Mouse (Mus musculus) lung, embryonic 14.5 days (tissue): ENCODE measurements around the gene Slc25a28. TPM values are rescaled to one million over a fixed set of nuclear protein-coding genes. Genes with fewer than 3 reads are reported as not detected.

Experiments
- ATAC-seq: fragments of 200-750 bp; cut with Nextera tagmentation; 2 replicates; pipeline ENCODE4 v1.8.0; 2017; ENCODE audit warnings: mild to moderate bottlenecking, moderate TSS enrichment, moderate library complexity; ENCODE audit not compliant: insufficient read depth
- DNase-seq: peaks from one replicate; pipeline ENCODE4 v3.0.0-alpha.2; 2015
- H3K27ac ChIP-seq: fragments of 300-500 bp; sonication (generic); 2 replicates; pipeline ENCODE4 v1.5.1; 2014; ENCODE audit warnings: low read depth, mild to moderate bottlenecking, moderate library complexity
- H3K27me3 ChIP-seq: fragments of 300-500 bp; sonication (generic); 2 replicates; pipeline ENCODE4 v1.6.1; 2014; ENCODE audit warnings: low read length, control low read depth; ENCODE audit not compliant: insufficient read depth
- H3K36me3 ChIP-seq: fragments of 300-500 bp; sonication (generic); 2 replicates; pipeline ENCODE4 v1.6.1; 2014; ENCODE audit warnings: control low read depth; ENCODE audit not compliant: insufficient read depth
- H3K4me1 ChIP-seq: fragments of 300-500 bp; sonication (generic); 2 replicates; pipeline ENCODE4 v1.6.1; 2014; ENCODE audit warnings: antibody characterized with exemption, control low read depth; ENCODE audit not compliant: insufficient read depth
- H3K4me2 ChIP-seq: fragments of 300-500 bp; sonication (generic); 2 replicates; pipeline ENCODE4 v1.6.1; 2014; ENCODE audit warnings: mild to moderate bottlenecking
- H3K4me3 ChIP-seq: fragments of 300-500 bp; sonication (generic); 2 replicates; pipeline ENCODE4 v1.5.1; 2014; ENCODE audit warnings: low read depth, low read length
- H3K9ac ChIP-seq: fragments of 300-500 bp; sonication (generic); 2 replicates; pipeline ENCODE4 v1.6.1; 2014
- H3K9me3 ChIP-seq: fragments of 300-500 bp; sonication (generic); 2 replicates; pipeline ENCODE4 v1.6.1; 2016; ENCODE audit warnings: low read depth, low read length, control low read depth
- CTCF ChIP-seq: IDR thresholded peaks from 2 replicates; pipeline ENCODE4 v1.5.1; 2016; ENCODE audit warnings: antibody characterized with exemption, low read depth
- WGBS: fragments of 180-500 bp; shearing (Covaris S2); extraction: QIAGEN DNeasy Blood & Tissue Kit; methylation state at CpG from one replicate; pipeline ENCODE4 v1.1.7; 2014; 5-methylcytosine and 5-hydroxymethylcytosine counted together
- polyA plus RNA-seq: library from polyadenylated mRNA; unstranded; fragments of >200 nt; fragmentation: Nextera tagmentation; extraction: Ambion mirVana; gene quantifications from 2 replicates; pipeline ENCODE4 v1.2.1, GENCODE M21; 2014

Slc25a28 gene
- polyA plus RNA-seq, 1 experiment from 2014 or later: 12.1 TPM

DNA sequence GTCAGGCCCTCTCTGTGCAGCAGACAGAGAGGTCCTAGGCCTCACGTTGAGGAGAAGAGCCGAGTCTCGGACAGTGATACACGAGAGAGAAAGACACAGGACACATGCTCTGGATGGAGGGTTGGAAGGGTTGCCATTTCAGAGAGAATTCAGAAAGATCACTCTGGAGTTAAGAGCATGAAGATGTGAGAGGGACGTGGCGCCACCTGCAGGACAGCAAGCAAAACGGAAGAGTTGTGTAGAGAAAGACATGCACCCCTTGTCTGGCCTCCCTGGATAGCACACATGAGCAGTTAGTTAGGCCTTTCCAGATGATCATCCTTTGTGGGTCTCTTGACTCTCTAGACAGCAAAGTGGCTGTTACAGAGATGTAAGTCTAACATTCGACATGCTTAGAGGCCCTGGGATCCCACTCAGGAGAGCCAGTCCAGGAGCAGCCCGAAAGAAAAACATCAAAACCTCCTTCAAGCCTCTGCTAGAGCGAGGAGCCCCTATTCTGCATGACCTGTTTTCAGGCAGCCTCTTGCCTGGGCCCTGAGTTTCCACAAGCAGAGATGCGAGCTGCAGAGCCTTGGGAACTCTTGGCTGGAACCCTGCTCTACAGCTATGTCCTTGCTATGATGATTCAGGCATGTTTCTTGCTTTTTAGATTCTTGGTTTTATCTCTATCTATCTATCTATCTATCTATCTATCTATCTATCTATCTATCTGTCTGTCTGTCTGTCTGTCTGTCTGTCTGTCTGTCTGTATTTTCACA lies 18.8 kb downstream of the Slc25a28 start:
- no peaks in the 10 kb centered on the region for H3K9me3 ChIP-seq
- H3K9ac ChIP-seq: no peak overlapping the region
- no peak overlapping the region for H3K4me3 ChIP-seq
- 34% methylated on average over 11 of the region's 11 CpGs for WGBS
- ATAC-seq (0 out of 2 replicates have a peak, but pooled peaks have one; percentile 56), DNase-seq (peak; percentile 86)
- no peak overlapping the region for H3K4me2 ChIP-seq
- no peaks in the 10 kb centered on the region for H3K36me3 ChIP-seq
- no peak overlapping the region for H3K27ac ChIP-seq
- H3K4me1 ChIP-seq: no peaks in the 10 kb centered on the region
- peaks cover 6% of the 10 kb centered on the region; the same call in 1 of the 2 replicates for H3K27me3 ChIP-seq
- TF ChIP-seq CTCF: peak; percentile 89

DNA sequence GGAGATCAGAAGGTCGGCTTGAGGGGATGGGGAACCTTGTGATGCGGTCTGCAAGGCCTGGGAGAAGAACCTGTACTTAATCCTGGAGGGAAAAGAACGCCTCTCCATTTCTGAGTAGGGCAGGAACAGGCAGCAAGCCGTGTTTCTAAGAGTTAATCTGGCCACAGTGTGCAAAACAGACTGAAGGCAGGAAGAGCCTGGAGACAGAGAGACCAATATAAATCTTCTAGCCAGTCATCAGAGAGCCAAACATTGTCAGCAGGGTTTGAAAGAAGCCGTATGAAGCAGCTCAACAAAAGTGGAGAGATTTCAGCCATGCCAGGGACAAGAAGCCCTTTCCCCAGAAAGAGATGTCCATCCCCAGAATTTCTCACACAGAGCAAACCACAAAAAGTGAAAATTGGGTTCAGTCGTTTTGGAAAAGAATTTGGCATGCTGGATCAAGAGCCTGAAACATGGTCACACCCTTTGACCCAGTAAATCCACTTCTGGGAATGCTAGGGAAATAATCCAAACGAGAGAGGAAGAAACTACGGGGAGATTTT lies 23.4 kb downstream of the Slc25a28 start:
- H3K9me3 ChIP-seq: no peaks in the 10 kb centered on the region
- peaks cover 6% of the 10 kb centered on the region; the same call in 1 of the 2 replicates for H3K27me3 ChIP-seq
- H3K4me3 ChIP-seq: no peak overlapping the region
- H3K27ac ChIP-seq: no peak overlapping the region
- no peak overlapping the region for H3K9ac ChIP-seq
- H3K4me2 ChIP-seq: no peak overlapping the region
- H3K36me3 ChIP-seq: no peaks in the 10 kb centered on the region
- ATAC-seq: no peak
- no peaks in the 10 kb centered on the region for H3K4me1 ChIP-seq
- 44% methylated on average over 8 of the region's 8 CpGs for WGBS
- DNase-seq: no peak
- no peak for TF ChIP-seq CTCF

GRCm38 (mm10) chr19:43648343-43648742 lies 26.3 kb downstream of the Slc25a28 start:
- Histone ChIP-seq H3K4me1 (0 out of 2 replicates have a peak, but pooled peaks cover 3% of the 10 kb centered on the region), H3K36me3 (no peaks in the 10 kb centered on the region), H3K27ac (no peak overlapping the region), H3K9ac (no peak overlapping the region), H3K4me3 (no peak overlapping the region), H3K9me3 (no peaks in the 10 kb centered on the region), H3K27me3 (peaks cover under 1% of the 10 kb centered on the region; the same call in 1 of the 2 replicates), H3K4me2 (no peak overlapping the region)
- 91% methylated on average over 4 of the region's 4 CpGs for WGBS
- DNase-seq (no peak), ATAC-seq (no peak)
- TF ChIP-seq CTCF: no peak

DNA sequence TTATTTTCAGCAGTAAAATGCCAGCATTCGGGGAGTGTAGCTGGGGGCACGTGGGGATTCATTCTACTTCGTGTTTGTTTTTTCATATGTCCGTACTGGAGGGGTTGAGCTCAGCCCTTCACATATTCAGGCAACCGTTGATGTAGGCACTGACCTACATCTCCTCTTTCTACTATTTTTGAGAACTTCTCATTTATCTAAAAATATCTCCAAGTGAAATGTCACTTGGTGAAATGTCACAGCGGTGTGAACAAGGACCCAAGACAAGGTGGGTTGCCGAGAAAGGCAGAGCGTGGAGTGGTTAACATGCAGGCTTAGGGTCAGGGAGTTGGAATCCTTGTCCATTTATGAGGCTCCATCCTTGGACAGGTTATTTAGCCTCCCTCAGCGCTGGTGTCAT lies 27.4 kb downstream of the Slc25a28 start:
- DNase-seq: no peak

DNA sequence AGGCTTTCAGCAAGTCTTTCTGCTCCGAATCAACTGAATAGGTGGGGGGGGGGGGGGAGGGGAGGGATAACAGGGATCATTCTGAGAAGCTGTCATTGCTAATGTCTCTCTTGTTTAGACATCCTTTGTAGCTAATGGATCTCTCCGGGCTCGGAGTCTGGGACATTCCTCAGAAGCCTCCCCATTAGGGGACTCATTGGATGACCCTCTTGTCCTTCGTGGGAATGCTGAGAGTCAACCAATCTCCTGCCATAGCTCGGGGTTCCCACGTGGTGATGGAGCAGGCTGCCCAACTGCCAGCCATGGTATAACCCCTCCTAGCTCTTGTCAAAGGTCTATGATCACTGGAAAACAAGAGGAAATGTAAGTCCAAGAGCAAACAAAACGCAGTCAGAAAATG lies 27.8 kb downstream of the Slc25a28 start:
- no peak for DNase-seq
- Histone ChIP-seq H3K27ac (no peak overlapping the region), H3K4me3 (no peak overlapping the region), H3K27me3 (no peaks in the 10 kb centered on the region), H3K36me3 (no peaks in the 10 kb centered on the region), H3K4me1 (0 out of 2 replicates have a peak, but pooled peaks cover 3% of the 10 kb centered on the region), H3K9ac (no peak overlapping the region), H3K4me2 (no peak overlapping the region), H3K9me3 (no peaks in the 10 kb centered on the region)
- no peak for ATAC-seq
- TF ChIP-seq CTCF: no peak
- WGBS: 26% methylated on average over 7 of the region's 7 CpGs

More for the DNA sequence above, 27.4 kb downstream of the Slc25a28 start:
- TF ChIP-seq CTCF: no peak
- WGBS: 69% methylated on average over 9 of the region's 9 CpGs
- Histone ChIP-seq H3K27me3 (no peaks in the 10 kb centered on the region), H3K4me1 (0 out of 2 replicates have a peak, but pooled peaks cover 3% of the 10 kb centered on the region), H3K9ac (no peak overlapping the region), H3K27ac (no peak overlapping the region), H3K36me3 (no peaks in the 10 kb centered on the region), H3K9me3 (no peaks in the 10 kb centered on the region), H3K4me2 (no peak overlapping the region), H3K4me3 (no peak overlapping the region)
- ATAC-seq: no peak

DNA sequence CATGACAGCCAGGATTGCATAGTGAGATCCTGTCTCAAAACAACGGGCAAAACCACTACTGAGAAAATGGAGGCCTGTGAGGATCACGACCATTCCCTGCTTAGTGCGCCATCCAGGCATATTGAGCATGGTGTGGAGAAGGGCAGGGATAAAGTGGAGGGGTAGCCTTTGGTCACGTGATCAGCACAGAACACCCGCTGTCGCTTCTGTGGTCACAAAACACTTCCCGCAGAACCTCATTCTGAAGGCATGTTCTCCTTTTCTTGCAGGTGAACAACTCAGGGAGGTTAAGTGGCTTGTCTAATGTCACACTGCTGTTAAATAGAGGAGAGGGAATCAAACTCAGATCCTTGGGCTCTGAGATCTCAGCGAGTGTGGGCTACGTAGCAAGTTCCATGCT lies 29.2 kb downstream of the Slc25a28 start:
- H3K4me2 ChIP-seq: no peak overlapping the region
- no peaks in the 10 kb centered on the region for H3K27me3 ChIP-seq
- H3K36me3 ChIP-seq: no peaks in the 10 kb centered on the region
- ATAC-seq (no peak), DNase-seq (no peak)
- no peaks in the 10 kb centered on the region for H3K9me3 ChIP-seq
- no peak overlapping the region for H3K9ac ChIP-seq
- 88% methylated on average over 9 of the region's 9 CpGs for WGBS
- H3K4me1 ChIP-seq: 0 out of 2 replicates have a peak, but pooled peaks cover 3% of the 10 kb centered on the region
- H3K27ac ChIP-seq: no peak overlapping the region
- TF ChIP-seq CTCF: no peak
- H3K4me3 ChIP-seq: no peak overlapping the region

DNA sequence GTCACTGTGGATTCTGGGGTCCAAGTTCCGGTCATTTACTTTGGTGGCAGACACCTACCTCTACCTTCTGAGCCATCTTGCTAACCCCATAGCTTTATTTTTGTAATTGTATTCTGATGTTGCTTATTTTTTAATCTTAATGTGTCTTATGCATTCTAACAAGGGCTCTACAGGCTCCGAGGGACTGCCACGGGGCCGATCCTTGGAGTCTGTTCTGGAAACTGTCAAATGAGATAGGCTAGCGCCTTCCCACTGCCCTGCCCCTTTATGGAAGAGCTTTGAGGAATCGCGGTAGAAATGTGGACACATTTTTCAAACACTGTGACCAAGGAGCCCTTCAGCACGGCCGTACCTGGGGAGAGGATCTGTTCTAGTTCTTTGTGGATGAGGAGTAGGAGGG lies 31.8 kb downstream of the Slc25a28 start:
- H3K4me3 ChIP-seq: no peak overlapping the region
- no peak overlapping the region for H3K4me2 ChIP-seq
- WGBS: 75% methylated on average over 9 of the region's 9 CpGs
- H3K27me3 ChIP-seq: no peaks in the 10 kb centered on the region
- 0 out of 2 replicates have a peak, but pooled peaks cover 3% of the 10 kb centered on the region for H3K4me1 ChIP-seq
- H3K36me3 ChIP-seq: no peaks in the 10 kb centered on the region
- no peak for ATAC-seq
- H3K9me3 ChIP-seq: no peaks in the 10 kb centered on the region
- TF ChIP-seq CTCF: no peak
- no peak overlapping the region for H3K9ac ChIP-seq
- no peak overlapping the region for H3K27ac ChIP-seq
- DNase-seq: no peak
